Mouse (Mus musculus): ENCODE measurements at regions not wholly inside any gene's neighbourhood (a gene's known extent, or its start where the extent isn't known, plus 50 kb on each side); places are given as distances from the start of the nearest gene placed in this dataset.

DNA sequence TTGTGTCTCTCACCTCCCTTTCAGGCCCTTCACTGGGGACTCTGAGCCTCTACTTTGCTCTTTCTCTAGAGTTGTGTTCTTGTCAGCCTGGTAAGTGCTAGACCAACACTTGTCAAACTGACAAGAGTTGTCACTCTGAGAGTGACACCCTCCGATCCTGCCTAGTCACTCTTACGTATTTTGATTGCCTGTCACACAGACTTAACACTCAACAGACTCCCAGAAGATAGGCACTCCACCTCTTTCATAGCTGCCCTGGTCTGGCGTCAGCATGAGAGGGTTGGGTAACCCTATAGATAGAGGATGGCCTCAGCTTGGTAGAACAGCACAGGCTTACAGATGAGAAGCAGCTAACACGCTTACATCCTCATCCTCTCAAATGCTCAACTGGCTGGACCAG, 62.0 kb upstream of the Eomes start:
- no peak for DNase-seq

GRCm38 (mm10) chr9:118416475-118416874, 61.5 kb upstream of the Eomes start:
- DNase-seq = no peak

- no peak for DNase-seq
Measured at GRCm38 (mm10) chr9:118424344-118424743, 53.7 kb upstream of the Eomes start.
